Mouse (Mus musculus): ENCODE results near the gene Aig1. TPM values are rescaled to one million over a fixed set of nuclear protein-coding genes. Genes with fewer than 3 reads are reported as not detected.

Aig1 gene
- polyA plus RNA-seq, 1 experiment from 2014 or later: 11.5 TPM

GRCm38 (mm10) chr10:13696326-13696725 lies 172.5 kb downstream of the Aig1 start:
- no peak for DNase-seq (ENCODE audit: low spot score)
- Histone ChIP-seq H3K27ac (replicated peaks; ENCODE audit: low read depth, low read length) (no peak overlapping the region), H3K9me3 (ENCODE audit: control insufficient read depth, low read length) (no peaks in the 10 kb centered on the region), H3K9ac (ENCODE audit: low read length) (no peak overlapping the region), H3K36me3 (ENCODE audit: control insufficient read depth, insufficient read depth, low read length) (no peaks in the 10 kb centered on the region), H3K4me1 (ENCODE audit: control insufficient read depth, insufficient read depth, low read length) (no peaks in the 10 kb centered on the region), H3K4me2 (ENCODE audit: low read depth, severe bottlenecking) (no peak overlapping the region), H3K4me3 (ENCODE audit: low read depth, low read length) (no peak overlapping the region), H3K27me3 (ENCODE audit: control insufficient read depth, insufficient read depth, low read length) (no peaks in the 10 kb centered on the region)
- no peak for ATAC-seq (ENCODE audit: insufficient number of reproducible peaks, low FRiP score, low TSS enrichment, low read depth)

GRCm38 (mm10) chr10:13693276-13693675 lies 175.5 kb downstream of the Aig1 start:
- WGBS: 90% methylated on average over 4 of the region's 4 CpGs
- no peak for ATAC-seq (ENCODE audit: insufficient number of reproducible peaks, low FRiP score, low TSS enrichment, low read depth)

GRCm38 (mm10) chr10:13690773-13691172 lies 178.0 kb downstream of the Aig1 start:
- Histone ChIP-seq H3K9me3 (ENCODE audit: control insufficient read depth, low read length) (no peaks in the 10 kb centered on the region), H3K27ac (replicated peaks; ENCODE audit: low read depth, low read length) (no peak overlapping the region), H3K4me3 (ENCODE audit: low read depth, low read length) (no peak overlapping the region), H3K4me1 (ENCODE audit: control insufficient read depth, insufficient read depth, low read length) (no peaks in the 10 kb centered on the region), H3K9ac (ENCODE audit: low read length) (no peak overlapping the region), H3K4me2 (ENCODE audit: low read depth, severe bottlenecking) (no peak overlapping the region), H3K27me3 (ENCODE audit: control insufficient read depth, insufficient read depth, low read length) (no peaks in the 10 kb centered on the region), H3K36me3 (ENCODE audit: control insufficient read depth, insufficient read depth, low read length) (no peaks in the 10 kb centered on the region)
- 92% methylated on average over 5 of the region's 5 CpGs for WGBS
- no peak for DNase-seq (ENCODE audit: low spot score)
- no peak for ATAC-seq (ENCODE audit: insufficient number of reproducible peaks, low FRiP score, low TSS enrichment, low read depth)

More at GRCm38 (mm10) chr10:13693276-13693675, 175.5 kb downstream of the Aig1 start:
- Histone ChIP-seq H3K27me3 (ENCODE audit: control insufficient read depth, insufficient read depth, low read length) (no peaks in the 10 kb centered on the region), H3K4me3 (ENCODE audit: low read depth, low read length) (no peak overlapping the region), H3K4me2 (ENCODE audit: low read depth, severe bottlenecking) (no peak overlapping the region), H3K4me1 (ENCODE audit: control insufficient read depth, insufficient read depth, low read length) (no peaks in the 10 kb centered on the region), H3K9me3 (ENCODE audit: control insufficient read depth, low read length) (no peaks in the 10 kb centered on the region), H3K9ac (ENCODE audit: low read length) (no peak overlapping the region), H3K36me3 (ENCODE audit: control insufficient read depth, insufficient read depth, low read length) (no peaks in the 10 kb centered on the region), H3K27ac (replicated peaks; ENCODE audit: low read depth, low read length) (no peak overlapping the region)
- no peak for DNase-seq (ENCODE audit: low spot score)

- Histone ChIP-seq H3K36me3 (ENCODE audit: control insufficient read depth, insufficient read depth, low read length) (no peaks in the 10 kb centered on the region), H3K4me3 (ENCODE audit: low read depth, low read length) (no peak overlapping the region), H3K27ac (replicated peaks; ENCODE audit: low read depth, low read length) (no peak overlapping the region), H3K27me3 (ENCODE audit: control insufficient read depth, insufficient read depth, low read length) (no peaks in the 10 kb centered on the region), H3K4me2 (ENCODE audit: low read depth, severe bottlenecking) (no peak overlapping the region), H3K9ac (ENCODE audit: low read length) (no peak overlapping the region), H3K4me1 (ENCODE audit: control insufficient read depth, insufficient read depth, low read length) (no peaks in the 10 kb centered on the region), H3K9me3 (ENCODE audit: control insufficient read depth, low read length) (no peaks in the 10 kb centered on the region)
- DNase-seq (ENCODE audit: low spot score): no peak
- ATAC-seq (ENCODE audit: insufficient number of reproducible peaks, low FRiP score, low TSS enrichment, low read depth): no peak
- WGBS: 91% methylated on average over 10 of the region's 10 CpGs
Measured at GRCm38 (mm10) chr10:13689841-13690590, 178.8 kb downstream of the Aig1 start.

GRCm38 (mm10) chr10:13688386-13689120 lies 180.2 kb downstream of the Aig1 start:
- H3K27ac ChIP-seq (replicated peaks; ENCODE audit: low read depth, low read length): no peak overlapping the region
- DNase-seq (ENCODE audit: low spot score) (no peak), ATAC-seq (ENCODE audit: insufficient number of reproducible peaks, low FRiP score, low TSS enrichment, low read depth) (no peak)
- WGBS: 66% methylated on average over 15 of the region's 15 CpGs
- no peak overlapping the region for H3K4me3 ChIP-seq (ENCODE audit: low read depth, low read length)
- H3K4me1 ChIP-seq (ENCODE audit: control insufficient read depth, insufficient read depth, low read length): no peaks in the 10 kb centered on the region
- H3K36me3 ChIP-seq (ENCODE audit: control insufficient read depth, insufficient read depth, low read length): no peaks in the 10 kb centered on the region
- no peak overlapping the region for H3K9ac ChIP-seq (ENCODE audit: low read length)
- H3K27me3 ChIP-seq (ENCODE audit: control insufficient read depth, insufficient read depth, low read length): no peaks in the 10 kb centered on the region
- no peaks in the 10 kb centered on the region for H3K9me3 ChIP-seq (ENCODE audit: control insufficient read depth, low read length)
- H3K4me2 ChIP-seq (ENCODE audit: low read depth, severe bottlenecking): no peak overlapping the region

- no peak for ATAC-seq (ENCODE audit: insufficient number of reproducible peaks, low FRiP score, low TSS enrichment, low read depth)
- DNase-seq (ENCODE audit: low spot score): no peak
- WGBS: 92% methylated on average over 8 of the region's 8 CpGs
- Histone ChIP-seq H3K4me3 (ENCODE audit: low read depth, low read length) (no peak overlapping the region), H3K36me3 (ENCODE audit: control insufficient read depth, insufficient read depth, low read length) (no peaks in the 10 kb centered on the region), H3K9ac (ENCODE audit: low read length) (no peak overlapping the region), H3K4me1 (ENCODE audit: control insufficient read depth, insufficient read depth, low read length) (no peaks in the 10 kb centered on the region), H3K27ac (replicated peaks; ENCODE audit: low read depth, low read length) (no peak overlapping the region), H3K27me3 (ENCODE audit: control insufficient read depth, insufficient read depth, low read length) (no peaks in the 10 kb centered on the region), H3K4me2 (ENCODE audit: low read depth, severe bottlenecking) (no peak overlapping the region), H3K9me3 (ENCODE audit: control insufficient read depth, low read length) (no peaks in the 10 kb centered on the region)
Measured at GRCm38 (mm10) chr10:13687182-13687810, 181.5 kb downstream of the Aig1 start.

- 85% methylated on average over 5 of the region's 5 CpGs for WGBS
Measured at GRCm38 (mm10) chr10:13686127-13686526, 182.7 kb downstream of the Aig1 start.

GRCm38 (mm10) chr10:13685366-13685765 lies 183.4 kb downstream of the Aig1 start:
- H3K9ac ChIP-seq (ENCODE audit: low read length): no peak overlapping the region
- no peaks in the 10 kb centered on the region for H3K27me3 ChIP-seq (ENCODE audit: control insufficient read depth, insufficient read depth, low read length)
- ATAC-seq (ENCODE audit: insufficient number of reproducible peaks, low FRiP score, low TSS enrichment, low read depth) (no peak), DNase-seq (ENCODE audit: low spot score) (no peak)
- H3K4me2 ChIP-seq (ENCODE audit: low read depth, severe bottlenecking): no peak overlapping the region
- no peak overlapping the region for H3K27ac ChIP-seq (replicated peaks; ENCODE audit: low read depth, low read length)
- H3K36me3 ChIP-seq (ENCODE audit: control insufficient read depth, insufficient read depth, low read length): no peaks in the 10 kb centered on the region
- no peaks in the 10 kb centered on the region for H3K4me1 ChIP-seq (ENCODE audit: control insufficient read depth, insufficient read depth, low read length)
- H3K9me3 ChIP-seq (ENCODE audit: control insufficient read depth, low read length): no peaks in the 10 kb centered on the region
- H3K4me3 ChIP-seq (ENCODE audit: low read depth, low read length): no peak overlapping the region
- WGBS: 88% methylated on average over 8 of the region's 8 CpGs

More at GRCm38 (mm10) chr10:13686127-13686526, 182.7 kb downstream of the Aig1 start:
- H3K9me3 ChIP-seq (ENCODE audit: control insufficient read depth, low read length): no peaks in the 10 kb centered on the region
- no peak overlapping the region for H3K9ac ChIP-seq (ENCODE audit: low read length)
- no peaks in the 10 kb centered on the region for H3K36me3 ChIP-seq (ENCODE audit: control insufficient read depth, insufficient read depth, low read length)
- no peak overlapping the region for H3K4me2 ChIP-seq (ENCODE audit: low read depth, severe bottlenecking)
- no peak for ATAC-seq (ENCODE audit: insufficient number of reproducible peaks, low FRiP score, low TSS enrichment, low read depth)
- no peak for DNase-seq (ENCODE audit: low spot score)
- H3K27me3 ChIP-seq (ENCODE audit: control insufficient read depth, insufficient read depth, low read length): no peaks in the 10 kb centered on the region
- H3K4me1 ChIP-seq (ENCODE audit: control insufficient read depth, insufficient read depth, low read length): no peaks in the 10 kb centered on the region
- H3K4me3 ChIP-seq (ENCODE audit: low read depth, low read length): no peak overlapping the region
- no peak overlapping the region for H3K27ac ChIP-seq (replicated peaks; ENCODE audit: low read depth, low read length)
